Mouse (Mus musculus) lung, postnatal 25 days (tissue): Measurements from ENCODE around the gene Blm.

Source experiments
- DNase-seq: peaks from one replicate; pipeline ENCODE4 v3.0.0; 2022; ENCODE audit warnings: low spot score

The Blm gene

GRCm38 (mm10) chr7:80460199-80460598 lies 74.7 kb downstream of the Blm start:
- DNase-seq, result no peak

- DNase-seq, result no peak
These were observed 77.0 kb downstream of the Blm start for GRCm38 (mm10) chr7:80457831-80458343.

GRCm38 (mm10) chr7:80457241-80457640 lies 77.7 kb downstream of the Blm start:
- DNase-seq, result peak; percentile 65

- no peak for DNase-seq
These were observed 78.6 kb downstream of the Blm start for GRCm38 (mm10) chr7:80456327-80456726.

GRCm38 (mm10) chr7:80455505-80456160 lies 79.3 kb downstream of the Blm start:
- DNase-seq, result no peak

- peak; percentile 38 for DNase-seq
These were observed 80.1 kb downstream of the Blm start for GRCm38 (mm10) chr7:80454786-80455185.

- no peak for DNase-seq
These were observed 80.9 kb downstream of the Blm start for GRCm38 (mm10) chr7:80453997-80454396.

GRCm38 (mm10) chr7:80453121-80453520 lies 81.8 kb downstream of the Blm start:
- no peak for DNase-seq

GRCm38 (mm10) chr7:80452241-80452640 lies 82.7 kb downstream of the Blm start:
- no peak for DNase-seq

- no peak for DNase-seq
These were observed 83.2 kb downstream of the Blm start for GRCm38 (mm10) chr7:80451550-80452232.

- DNase-seq, result no peak
These were observed 84.6 kb downstream of the Blm start for GRCm38 (mm10) chr7:80450354-80450753.

- DNase-seq, result no peak
These were observed 85.3 kb downstream of the Blm start for GRCm38 (mm10) chr7:80449620-80450091.

- no peak for DNase-seq
These were observed 87.6 kb downstream of the Blm start for GRCm38 (mm10) chr7:80447336-80447735.

- no peak for DNase-seq
These were observed 88.6 kb downstream of the Blm start for GRCm38 (mm10) chr7:80446221-80446878.

GRCm38 (mm10) chr7:80445492-80445891 lies 89.4 kb downstream of the Blm start:
- DNase-seq, result peak; percentile 82

- no peak for DNase-seq
These were observed 90.3 kb downstream of the Blm start for GRCm38 (mm10) chr7:80444401-80445249.

GRCm38 (mm10) chr7:80443124-80443523 lies 91.8 kb downstream of the Blm start:
- DNase-seq, result no peak

- DNase-seq, result no peak
These were observed 92.7 kb downstream of the Blm start for GRCm38 (mm10) chr7:80441986-80442904.

- DNase-seq, result no peak
These were observed 94.2 kb downstream of the Blm start for GRCm38 (mm10) chr7:80440685-80441084.

GRCm38 (mm10) chr7:80439789-80440488 lies 95.0 kb downstream of the Blm start:
- no peak for DNase-seq
